Mouse (Mus musculus) neural tube, embryonic 13.5 days (tissue): Measurements from ENCODE around the gene Gm4846. TPM values are rescaled to one million over a fixed set of nuclear protein-coding genes. Genes with fewer than 3 reads are reported as not detected.

Experiments used
- polyA plus RNA-seq: library from polyadenylated mRNA; unstranded; fragments of >200 nt; fragmentation: Nextera tagmentation; extraction: Ambion mirVana; gene quantifications from 2 replicates; pipeline ENCODE4 v1.2.1, GENCODE M21; 2015

Gene Gm4846
- polyA plus RNA-seq, 1 experiment from 2014 or later, result not detected

Other genes with a start within 250 kb of the Gm4846 start
- gene Ildr2, start 243.4 kb downstream of the Gm4846 start, polyA plus RNA-seq, result 2.3 and 2.5 TPM in 2 replicates
- gene Tada1, start 118.5 kb downstream of the Gm4846 start, polyA plus RNA-seq, result 72.1 and 73.1 TPM in 2 replicates
- gene Pogk, start 87.7 kb downstream of the Gm4846 start, polyA plus RNA-seq, result 34.4 and 36.6 TPM in 2 replicates
- not detected in 2 replicates for gene Gm4847, start 150.1 kb upstream of the Gm4846 start, polyA plus RNA-seq
- gene Fmo9, start 184.3 kb upstream of the Gm4846 start, polyA plus RNA-seq, result not detected in 2 replicates